Mouse (Mus musculus): ENCODE results near the gene AC153137.1. TPM values are rescaled to one million over a fixed set of nuclear protein-coding genes. Genes with fewer than 3 reads are reported as not detected.

The AC153137.1 gene
- total RNA-seq, 1 experiment from 2014 or later, result not detected

Other genes starting within 250 kb of the AC153137.1 start
- 227 and 264 TPM in 2 replicates for gene Phf3, start 104.0 kb downstream of the AC153137.1 start, total RNA-seq (2017)
- not detected in 2 replicates for gene Lgsn, start 198.4 kb upstream of the AC153137.1 start, total RNA-seq (2017)
- gene 4931428L18Rik, start 244.7 kb upstream of the AC153137.1 start, total RNA-seq (2017), result not detected in 2 replicates
- gene Pih1d3, start 244.9 kb upstream of the AC153137.1 start, total RNA-seq (2017), result not detected in 2 replicates

Measured in neutrophil, adult 5-6 weeks (primary cell).